Mouse (Mus musculus): ENCODE data around the gene Gm10260. TPM values are rescaled to one million over a fixed set of nuclear protein-coding genes. Genes with fewer than 3 reads are reported as not detected.
A peak's percentile ranks its signal among the peaks of the same experiment; 100 is the strongest.

The Gm10260 gene
- 100 to 1,000 TPM; 108 to 118 TPM for total RNA-seq (2021)
- long read RNA-seq, experiment 1 = 0 reads
- long read RNA-seq, experiment 2, partial matches to known transcripts = 0 of 1 reads
- long read RNA-seq, experiment 2, other reads (novel, unspliced or antisense) = 0 of 1 reads

DNA sequence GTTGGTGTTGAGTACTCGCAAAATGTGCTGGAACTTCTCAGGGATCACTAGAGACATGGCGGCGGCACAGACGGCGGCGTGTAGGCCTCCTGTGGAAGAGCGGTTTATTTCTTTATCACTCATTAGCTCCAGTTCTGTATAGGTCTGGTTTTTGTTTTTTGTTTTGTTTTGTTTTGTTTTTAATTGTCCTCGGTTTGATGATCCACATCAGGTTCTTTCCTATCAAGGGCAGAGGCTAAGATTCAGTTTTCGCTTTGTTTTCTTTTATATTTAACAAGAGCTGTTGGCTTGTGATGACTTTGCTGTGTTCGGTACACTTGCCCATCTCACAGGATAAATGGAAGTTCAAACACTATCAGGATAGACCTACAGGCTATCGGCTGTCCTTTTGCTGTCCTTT lies at the start of gene Gm10260:
Gene Gm10260, minus strand, starts transcription at position 101 of the 400 bp plus-strand sequence.
- no peak for DNase-seq

DNA sequence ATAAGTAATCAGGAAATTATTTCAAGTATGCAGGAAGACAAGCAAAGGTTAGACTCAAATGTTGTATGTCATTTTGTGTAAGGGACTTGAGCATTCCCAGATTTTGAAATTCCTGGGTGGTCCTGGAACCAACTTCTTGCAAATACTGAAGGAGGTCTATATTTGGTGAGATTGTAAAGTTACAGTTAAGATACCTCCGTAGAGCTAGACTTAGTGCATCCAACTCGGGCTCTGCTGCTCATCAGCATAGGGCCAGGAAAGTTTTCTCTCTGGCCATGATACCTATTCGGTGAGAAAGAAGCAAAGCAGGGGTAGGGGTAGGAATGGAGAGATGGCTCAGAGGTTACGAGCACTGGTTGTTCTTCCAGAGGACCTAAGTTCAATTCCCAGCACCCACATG lies 49.4 kb upstream of the Gm10260 start:
- no peak for DNase-seq

DNA sequence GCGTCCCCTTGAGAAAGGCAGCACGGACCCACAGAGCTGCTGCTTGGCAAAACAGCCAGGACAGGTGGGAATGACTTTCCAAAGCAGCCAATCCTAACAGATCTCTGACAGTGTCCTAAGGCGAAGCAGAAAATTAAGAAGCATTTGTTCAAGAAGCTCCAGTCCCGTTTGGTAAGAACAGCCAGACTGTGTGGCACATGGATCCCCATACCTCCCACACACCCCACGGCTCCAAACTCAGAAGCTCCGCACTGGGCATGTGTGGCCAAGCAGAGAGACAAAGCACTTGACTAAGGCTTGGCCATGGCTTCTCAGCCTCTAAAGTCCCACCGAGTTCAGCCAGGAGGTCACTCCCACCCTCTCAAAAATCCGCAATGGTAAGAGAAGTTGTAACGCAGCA lies 45.5 kb upstream of the Gm10260 start:
- DNase-seq = no peak

DNA sequence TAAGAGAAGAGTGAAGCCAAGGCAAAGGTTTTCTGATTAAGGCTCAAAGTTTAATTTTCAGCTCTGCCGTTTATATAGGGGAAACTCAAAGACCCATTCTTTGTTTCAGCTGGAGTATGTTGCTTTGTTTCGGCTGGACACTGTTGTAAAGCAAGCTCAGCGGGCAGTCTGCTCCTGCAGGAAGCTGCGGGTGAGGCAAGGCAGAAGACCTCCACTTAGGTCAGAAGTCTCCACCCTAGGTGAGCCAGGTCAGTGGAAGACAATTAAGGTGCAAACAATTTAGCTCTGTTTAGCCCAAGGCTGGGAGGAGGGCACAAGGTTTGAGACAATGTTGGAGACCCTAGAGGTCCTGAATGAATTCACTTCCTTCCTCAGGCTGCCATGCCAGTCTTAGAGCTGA lies 42.0 kb upstream of the Gm10260 start:
- DNase-seq = no peak

DNA sequence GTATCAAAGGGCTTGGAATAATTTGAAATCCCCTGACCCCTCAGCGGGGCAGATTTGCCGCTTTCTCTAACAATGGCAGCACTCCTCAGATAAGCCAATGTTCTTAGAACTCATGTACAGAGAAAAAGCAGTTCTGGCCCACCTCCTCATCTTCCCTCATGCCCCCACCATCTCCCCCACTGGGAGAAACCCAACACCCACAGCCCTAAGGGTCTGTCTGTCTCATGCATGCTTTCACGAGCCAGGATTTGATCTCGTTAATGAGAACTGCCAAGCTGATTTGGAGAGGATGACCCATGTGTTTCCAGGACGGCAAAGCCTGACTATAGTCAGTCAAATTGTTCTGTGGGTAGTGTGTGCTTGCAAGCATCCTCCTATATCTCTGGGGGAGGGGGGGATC lies 37.0 kb upstream of the Gm10260 start:
- DNase-seq = no peak

DNA sequence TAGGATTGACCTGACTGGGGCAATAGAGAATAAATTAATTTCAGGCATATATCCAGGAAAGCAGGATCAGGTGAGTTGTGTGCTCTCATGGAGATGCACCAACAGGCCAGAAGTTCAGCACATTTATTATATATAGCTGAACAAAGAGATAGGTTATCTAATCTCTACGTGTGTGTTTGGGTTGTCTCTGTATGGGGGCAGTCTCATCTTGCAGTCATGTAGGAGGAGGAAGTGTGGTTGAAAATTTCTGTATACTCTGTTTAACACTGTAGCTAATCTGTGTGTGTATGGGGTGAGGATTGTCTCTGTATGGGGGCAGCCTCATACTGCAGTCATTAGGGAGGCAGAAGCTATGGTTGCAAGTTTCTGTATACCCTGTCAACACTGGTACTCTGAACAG lies 34.3 kb upstream of the Gm10260 start:
- no peak for DNase-seq

DNA sequence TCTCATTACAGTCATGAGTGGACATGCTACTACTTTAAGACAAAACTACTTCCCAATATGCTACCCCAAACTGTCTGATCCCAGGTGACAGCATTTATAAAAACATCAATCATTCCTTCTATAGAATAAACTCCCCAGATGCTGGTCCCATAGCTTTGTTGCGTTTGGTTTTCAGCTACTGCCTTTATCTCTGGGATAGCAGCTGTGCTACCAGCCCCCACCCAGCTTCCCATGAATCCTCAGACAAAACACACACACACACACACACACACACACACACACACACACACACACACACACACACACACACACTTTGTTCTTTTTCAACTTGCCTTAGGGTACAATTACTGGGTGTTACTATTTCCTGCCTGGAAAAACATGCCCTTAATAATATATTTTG lies 33.5 kb upstream of the Gm10260 start:
- DNase-seq = no peak

DNA sequence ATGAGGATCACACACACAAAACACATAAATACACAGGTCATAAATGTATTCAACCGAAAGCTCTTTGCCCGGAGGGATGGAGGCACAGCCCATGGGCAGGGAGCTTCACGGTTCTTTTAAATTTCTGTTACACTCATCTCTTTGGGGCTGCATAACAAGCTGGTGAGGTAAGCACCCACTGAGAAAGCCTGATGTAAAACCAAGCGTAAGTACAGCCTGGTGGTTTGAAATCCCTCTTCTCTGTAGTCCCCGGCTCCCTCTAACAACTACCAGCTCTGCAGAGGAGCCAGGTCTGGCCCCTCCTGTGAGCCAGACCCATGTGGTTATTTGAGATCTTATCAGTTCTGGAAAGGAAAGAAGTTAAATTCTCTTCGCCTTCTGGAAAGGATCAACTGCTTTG lies 31.2 kb upstream of the Gm10260 start:
- no peak for DNase-seq

DNA sequence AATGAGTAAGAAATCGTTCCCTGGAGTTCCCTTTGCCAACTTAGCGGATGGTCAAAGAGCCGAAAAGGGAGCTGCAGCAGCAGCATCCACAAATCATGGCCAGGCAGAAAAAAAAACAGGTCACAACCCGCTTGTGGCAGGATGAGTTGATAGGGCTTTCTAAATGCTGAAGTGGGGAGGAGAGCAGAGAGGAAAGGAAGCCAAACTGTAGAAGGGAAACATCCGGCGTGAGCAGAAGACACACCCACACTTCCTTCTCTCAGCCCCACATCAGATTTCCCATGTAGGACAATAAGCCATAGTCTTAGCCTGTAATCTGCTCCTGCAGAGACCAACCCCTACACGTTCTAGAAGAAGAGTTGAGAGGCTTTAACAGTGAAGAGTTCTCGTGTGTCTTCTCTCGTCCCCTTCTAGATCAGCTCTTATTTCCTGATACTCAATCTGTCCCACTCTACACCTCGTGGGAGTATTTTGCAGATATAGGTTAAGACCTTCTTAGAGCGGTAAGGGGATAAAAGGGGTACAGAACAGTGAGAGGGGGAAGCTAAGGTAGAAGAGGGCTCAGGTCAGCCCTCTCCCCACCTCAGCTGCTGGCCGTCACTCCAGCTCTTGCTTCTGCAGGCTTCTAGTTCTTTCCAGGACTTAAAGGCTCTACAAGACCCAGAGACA lies 29.5 kb upstream of the Gm10260 start:
- peak; percentile 20 to 23 for DNase-seq

DNA sequence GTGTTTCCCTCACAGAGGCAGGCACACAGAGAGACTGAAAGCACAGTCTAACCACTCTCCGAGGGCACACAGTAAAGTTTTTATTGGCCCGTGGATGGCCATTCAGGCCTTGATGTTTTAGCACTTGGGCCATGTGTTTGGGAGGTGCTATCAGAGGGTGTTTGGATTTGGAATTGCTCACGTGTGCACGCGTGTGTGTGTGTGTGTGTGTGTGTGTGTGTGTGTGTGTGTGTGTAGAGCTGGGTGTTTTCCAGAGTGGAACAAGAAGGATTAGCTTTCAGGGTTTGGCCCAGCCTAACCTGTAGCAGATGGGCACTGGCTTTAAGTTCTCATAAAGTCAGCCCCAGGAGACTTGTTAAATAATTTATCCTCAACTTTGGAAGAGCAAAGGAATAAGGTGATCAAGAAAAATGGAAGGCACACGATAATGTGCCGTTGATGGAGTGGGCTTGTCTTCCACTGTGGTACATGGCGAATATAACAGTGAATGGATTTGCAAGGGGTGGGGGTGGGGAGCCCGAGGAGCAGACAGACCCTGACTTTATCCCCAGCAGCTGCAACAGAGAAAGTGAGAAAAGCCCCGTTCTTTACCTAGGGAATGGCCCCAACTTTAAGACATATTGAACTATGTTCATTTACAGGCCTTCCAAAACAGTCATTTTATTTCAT lies 24.9 kb upstream of the Gm10260 start:
- DNase-seq = no peak

DNA sequence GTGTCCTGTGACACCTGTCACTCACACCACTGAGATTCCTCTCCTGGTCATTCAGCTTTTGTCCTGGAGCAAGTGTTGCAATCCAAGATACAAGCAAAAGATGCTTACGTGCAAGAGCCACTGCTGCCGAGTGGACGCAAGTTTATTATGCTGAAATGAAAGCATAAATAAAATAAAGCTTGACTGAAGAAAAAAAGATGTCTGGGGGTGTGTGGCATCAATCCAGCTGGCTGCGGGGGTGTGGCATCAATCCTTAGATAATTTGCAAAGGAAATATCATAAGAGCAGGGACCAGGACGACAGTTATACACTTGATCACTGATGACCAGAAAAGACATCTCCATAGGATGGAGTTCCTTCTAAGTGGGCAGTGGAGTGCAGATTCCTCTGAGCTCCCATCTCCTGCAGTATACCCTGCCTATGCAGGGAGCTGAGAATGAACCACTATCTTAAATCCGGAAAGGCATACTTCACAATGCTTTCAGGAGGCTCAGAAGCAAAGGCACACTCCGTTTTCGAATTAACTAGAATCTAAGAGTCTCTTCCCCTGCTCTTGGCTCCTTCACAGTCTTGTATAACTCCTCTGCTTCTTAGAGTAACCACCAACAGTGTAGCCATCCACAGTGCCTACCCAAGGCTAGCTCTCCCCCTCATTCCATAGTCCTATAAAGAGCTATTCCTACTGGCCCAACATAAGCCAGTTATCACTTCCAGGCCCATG lies 23.2 kb upstream of the Gm10260 start:
- DNase-seq = no peak

DNA sequence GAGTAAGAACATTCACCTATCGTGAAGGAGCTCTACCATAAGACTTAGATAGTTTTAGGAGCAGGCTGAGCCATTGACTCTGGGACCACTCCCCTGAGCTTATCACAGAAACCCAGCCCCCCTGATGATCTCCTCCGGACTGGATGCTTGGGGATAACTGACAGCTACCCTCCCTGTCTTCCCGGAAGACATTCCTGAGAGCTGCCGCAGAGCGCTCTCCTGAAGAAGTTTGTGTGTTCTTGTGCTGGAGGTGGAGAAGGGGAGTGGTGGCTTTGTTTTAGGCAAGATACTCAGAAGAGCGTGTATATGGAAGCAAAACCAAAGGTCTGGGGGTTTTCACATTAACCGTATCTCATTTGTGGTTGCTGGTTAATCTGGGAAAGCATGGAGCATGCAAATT lies 21.6 kb upstream of the Gm10260 start:
- DNase-seq = no peak

DNA sequence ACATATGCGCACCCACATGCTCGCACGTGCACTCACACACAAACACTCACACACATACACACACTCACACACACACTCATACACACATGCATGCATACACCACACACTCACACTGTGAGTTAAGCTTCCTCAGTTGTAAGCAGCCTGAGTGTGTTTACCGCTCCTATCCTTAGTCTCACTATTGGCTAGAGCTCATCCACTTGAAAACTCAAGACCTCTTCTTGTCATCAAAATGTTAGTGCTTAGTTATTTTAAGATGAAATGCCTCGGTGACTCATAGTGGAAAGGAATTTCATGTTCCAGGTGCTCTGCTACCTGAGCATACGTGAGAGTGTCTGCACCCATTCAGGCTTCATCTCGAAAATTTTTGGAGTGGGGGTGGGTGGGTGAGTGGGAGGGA lies 21.2 kb upstream of the Gm10260 start:
- no peak for DNase-seq

DNA sequence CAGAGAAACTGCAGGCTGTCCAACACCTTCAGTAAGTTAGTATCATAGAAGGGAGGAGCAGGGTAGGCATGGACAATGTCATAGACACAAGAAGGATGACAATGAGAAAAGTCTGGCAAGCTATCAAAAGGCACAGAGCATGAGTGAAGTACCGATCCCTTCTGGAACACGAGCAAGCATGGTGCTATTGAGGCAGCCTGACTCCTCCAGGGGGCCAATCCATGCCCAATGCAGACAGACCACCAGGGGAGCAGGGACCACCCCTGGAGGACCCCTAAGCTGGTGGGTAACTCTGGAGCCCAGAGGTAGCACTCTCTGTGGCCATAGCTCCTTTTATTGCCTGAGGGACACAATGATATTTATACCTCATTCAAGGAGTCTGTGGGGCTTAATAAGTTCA lies 20.1 kb upstream of the Gm10260 start:
- DNase-seq = no peak

DNA sequence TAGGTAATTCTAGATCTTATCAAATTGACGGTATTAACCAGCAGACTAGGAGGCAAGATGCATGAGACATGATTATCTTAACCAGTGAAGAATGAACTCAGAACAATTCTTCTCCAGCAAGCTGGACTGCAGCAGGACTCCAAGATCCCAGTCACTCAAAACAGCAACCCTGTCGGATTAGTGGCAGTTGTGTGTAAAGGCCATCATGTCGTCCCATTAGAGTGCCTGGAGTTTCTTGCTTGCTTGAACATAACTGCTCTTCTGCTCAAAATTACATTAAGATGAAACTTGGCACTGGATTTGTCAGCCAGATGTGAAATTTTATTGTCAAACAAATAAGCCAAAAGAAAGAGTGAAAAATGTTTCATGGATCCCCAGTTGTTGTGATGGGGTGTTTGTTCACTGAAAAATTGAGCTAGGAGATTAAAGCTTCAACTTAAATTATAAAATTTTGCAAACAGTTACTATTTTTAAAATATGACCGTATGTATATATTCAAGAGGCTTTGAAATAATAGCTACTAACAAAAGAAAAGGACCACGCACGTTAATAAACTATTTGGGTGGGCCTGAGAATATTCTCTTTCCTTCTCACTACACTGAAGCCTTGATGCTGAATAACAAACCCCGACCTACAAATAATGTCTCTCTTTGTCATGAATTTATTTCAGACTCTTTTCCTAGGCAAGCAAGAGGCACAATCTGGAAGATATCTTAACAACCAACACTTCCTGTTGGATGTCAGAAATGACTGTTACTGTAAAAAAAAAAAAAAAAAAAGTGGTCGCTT lies 19.4 kb upstream of the Gm10260 start:
- peak in 1 of 2 experiments; percentile 20 for DNase-seq

DNA sequence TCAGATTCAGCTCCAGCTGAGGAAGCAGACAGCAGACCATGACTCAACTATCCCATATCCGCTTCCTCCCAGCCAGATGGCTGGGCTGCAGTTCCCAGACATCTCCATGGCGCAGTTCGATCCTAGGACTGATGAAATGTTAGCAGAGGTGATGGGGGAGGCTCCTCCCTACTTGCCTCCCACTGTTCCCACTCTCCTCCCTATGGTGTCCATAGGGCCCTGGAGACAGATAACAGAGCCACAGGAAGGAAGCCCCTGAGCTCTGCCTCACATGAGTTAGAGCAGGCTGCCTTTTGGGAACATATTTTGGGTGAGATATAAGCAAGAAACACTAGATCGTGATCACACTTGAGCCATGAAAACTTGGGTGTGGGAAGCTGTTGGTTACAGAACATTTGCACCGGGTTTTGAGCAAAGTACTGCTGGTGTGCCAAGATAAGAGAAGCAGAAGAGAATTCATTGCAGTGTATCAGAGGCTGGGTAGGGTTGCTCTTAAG lies 18.3 kb upstream of the Gm10260 start:
- DNase-seq = no peak

DNA sequence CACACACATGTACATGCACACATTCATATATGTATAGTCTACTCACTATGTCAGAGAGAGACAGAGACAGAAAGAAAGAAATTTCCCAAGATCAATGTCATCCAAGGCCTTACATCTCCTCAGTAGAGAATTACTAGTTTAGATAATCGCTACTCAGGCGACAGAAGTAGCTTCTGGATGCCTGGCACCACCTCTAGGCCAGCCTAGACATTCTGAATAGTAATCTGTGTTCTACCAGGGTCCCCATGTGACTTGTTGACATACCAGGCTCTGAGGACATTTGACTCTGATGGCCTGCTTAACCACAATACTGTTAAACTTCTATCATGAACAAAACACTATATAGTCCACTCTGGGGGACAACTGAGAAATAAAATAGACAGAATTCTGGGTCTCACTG lies 17.2 kb upstream of the Gm10260 start:
- DNase-seq = no peak

DNA sequence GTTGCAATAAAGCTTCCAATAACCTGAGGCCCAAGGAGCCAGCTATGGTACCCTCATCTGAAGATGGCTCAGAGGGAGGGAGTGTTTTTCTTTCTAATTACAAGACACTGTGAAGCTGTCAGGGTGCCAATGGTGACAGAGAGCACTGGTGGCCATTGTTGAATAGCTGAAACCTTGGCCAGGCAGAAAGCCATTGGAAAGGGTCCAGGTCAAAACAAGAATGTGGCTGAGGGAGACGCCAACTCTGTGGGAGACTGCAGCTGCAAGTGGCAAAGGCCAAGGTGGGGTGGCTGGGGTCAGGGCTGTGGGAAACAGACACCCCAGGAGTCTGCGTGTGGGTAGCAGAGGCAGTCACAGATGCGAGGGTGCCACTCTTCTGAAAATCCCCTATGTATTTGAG lies 16.3 kb upstream of the Gm10260 start:
- DNase-seq = peak; percentile 79 to 82

DNA sequence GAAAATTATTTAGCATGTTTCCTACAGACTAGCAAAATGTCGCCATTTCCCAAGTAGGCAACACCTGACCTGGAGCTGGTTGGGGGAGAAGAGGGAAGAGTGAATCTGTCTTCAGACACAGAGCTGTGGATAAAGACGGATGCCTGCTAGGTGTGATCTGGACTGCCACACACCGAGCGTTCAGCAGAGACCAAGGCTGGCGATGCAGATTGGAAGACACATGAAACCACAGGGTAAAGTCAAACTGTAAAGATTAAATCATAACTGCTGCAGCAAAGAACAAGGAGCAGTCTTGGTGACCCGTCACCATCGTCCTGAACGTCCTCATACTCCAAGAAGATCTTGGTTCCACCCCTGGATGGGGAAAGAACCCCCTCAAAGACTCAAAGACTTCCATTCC lies 15.5 kb upstream of the Gm10260 start:
- no peak for DNase-seq

DNA sequence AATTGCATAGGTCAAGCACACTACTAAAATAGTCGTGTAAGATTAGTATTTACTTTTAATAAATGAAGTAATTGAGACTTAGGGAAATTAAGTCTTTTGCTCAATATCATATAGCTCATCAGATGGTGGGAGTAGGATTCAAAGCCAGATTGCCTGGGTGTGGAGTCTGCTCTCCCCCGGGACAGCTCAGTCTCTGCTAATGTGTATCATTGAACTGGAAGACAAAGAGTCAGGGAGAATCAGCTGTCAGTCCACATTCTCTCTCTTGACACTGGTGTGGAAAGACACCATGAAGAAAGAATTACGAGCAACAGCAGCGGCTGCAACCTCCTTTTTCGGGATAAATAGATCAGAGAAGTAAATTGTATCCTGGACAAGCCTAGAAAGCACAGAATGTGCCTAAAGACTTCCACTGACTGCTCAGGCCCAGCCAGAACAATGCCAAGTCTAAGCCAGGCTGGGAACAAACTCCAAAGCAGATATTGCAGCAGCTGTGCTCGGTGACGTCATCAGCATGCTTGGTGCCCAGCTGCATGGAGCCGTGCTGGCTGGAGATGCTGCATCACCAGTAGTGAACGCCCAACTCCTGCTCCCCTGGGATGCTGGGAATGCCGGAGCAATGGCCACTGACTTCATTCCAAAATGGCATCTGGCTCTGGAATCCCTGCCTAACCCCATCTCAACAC lies 14.5 kb upstream of the Gm10260 start:
- DNase-seq = peak; percentile 74 to 84

DNA sequence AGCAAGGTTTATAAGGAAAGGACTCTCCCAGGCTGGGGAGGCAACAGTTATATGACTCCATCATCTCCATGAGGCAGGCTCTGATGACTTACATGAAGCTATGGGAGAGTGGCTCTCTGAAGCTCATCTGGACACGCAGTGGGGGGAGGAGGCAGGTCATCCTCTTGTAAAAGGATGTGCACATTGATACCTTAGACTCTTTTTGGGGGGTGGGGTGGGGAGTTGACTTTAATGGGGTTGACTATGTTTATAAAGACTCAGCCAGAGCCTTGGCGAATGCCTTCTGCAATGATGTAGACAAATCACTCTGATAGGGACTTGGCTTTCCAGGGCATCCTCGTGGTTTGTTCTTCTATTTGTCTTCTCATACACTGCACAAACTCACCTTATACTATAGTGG lies 8.8 kb upstream of the Gm10260 start:
- DNase-seq = no peak

DNA sequence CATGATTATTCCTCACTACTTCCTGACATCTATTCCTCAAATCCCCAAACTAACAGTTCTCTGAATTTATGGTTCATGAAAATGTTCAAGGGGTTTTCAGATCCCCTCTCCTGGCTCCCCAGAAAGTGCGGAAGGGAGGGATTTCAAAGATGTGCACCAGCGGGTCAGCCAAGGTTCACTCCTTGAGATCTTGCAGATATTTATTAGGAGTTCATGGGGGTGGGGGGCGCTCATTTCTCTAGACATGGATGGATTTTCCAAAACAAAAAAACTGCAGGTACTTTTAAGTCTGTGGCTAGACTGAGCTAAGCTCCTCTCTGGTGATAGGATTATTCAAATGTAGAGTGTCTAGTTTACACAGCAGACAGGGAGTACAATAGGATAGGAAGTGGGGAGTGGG lies 8.4 kb upstream of the Gm10260 start:
- no peak for DNase-seq
